ENCODE assay signal across 19 mouse cellular contexts in genomic region chr6:142548377-142548776, GRCm38 (mm10). TPM values are rescaled to one million over a fixed set of nuclear protein-coding genes. Genes with fewer than 3 reads are reported as not detected.
DNase-seq lines count a peak whose midpoint lies in the region; ATAC-seq and TF ChIP-seq lines count a peak whose summit lies in the region.
"Had no signal": no experiment of that assay in that cellular context is flagged by ENCODE, and none has a peak within 500 bp of the region (broad histone marks: within the 10 kb centered on the region; RNA-seq: fewer than 3 reads in every experiment).

No protein-coding gene starts in this region.

- CTCF ChIA-PET in Patski (lab: Charles Lee): no interaction called here

- no peaks in the 10 kb centered on the region for H3K27me3 ChIP-seq in C2C12 (ENCODE audit: control insufficient read depth, insufficient read depth, insufficient read length)
- no peaks in the 10 kb centered on the region for H3K27me3 ChIP-seq in Patski
- H3K27me3 ChIP-seq in intestine, embryonic 15.5 days (replicated peaks): no peaks in the 10 kb centered on the region
- no peaks in the 10 kb centered on the region for H3K27me3 ChIP-seq in hindbrain, embryonic 12.5 days
- H3K27me3 ChIP-seq: embryonic facial prominence, embryonic 12.5 days; forebrain, embryonic 13.5 days; forebrain, embryonic 15.5 days had no signal

- no peaks in the 10 kb centered on the region for H3K36me3 ChIP-seq in C2C12 (ENCODE audit: control insufficient read depth, insufficient read depth)
- H3K36me3 ChIP-seq in intestine, embryonic 15.5 days: no peaks in the 10 kb centered on the region
- H3K36me3 ChIP-seq in hindbrain, embryonic 12.5 days: no peaks in the 10 kb centered on the region
- H3K36me3 ChIP-seq: embryonic facial prominence, embryonic 10.5 days; embryonic facial prominence, embryonic 12.5 days; forebrain, embryonic 15.5 days had no signal

- peak; percentile 35 for ATAC-seq in Patski
- ATAC-seq in intestine, embryonic 15.5 days: no peak
- no peak for ATAC-seq in hindbrain, embryonic 12.5 days (ENCODE audit: low FRiP score)
- ATAC-seq: forebrain, embryonic 13.5 days; forebrain, embryonic 15.5 days; forebrain, postnatal 0 days had no signal

- in situ Hi-C loops in Patski (cut with MboI; ENCODE audit: low pct_unique_long_range_greater_than_20kb): no loop called here

- H3K4me3 ChIP-seq in C2C12 (ENCODE audit: insufficient read depth, poor library complexity, severe bottlenecking): no peak overlapping the region
- no peak overlapping the region for H3K4me3 ChIP-seq in intestine, embryonic 15.5 days (replicated peaks)
- H3K4me3 ChIP-seq in hindbrain, embryonic 12.5 days: no peak overlapping the region
- H3K4me3 ChIP-seq: embryonic facial prominence, embryonic 10.5 days; embryonic facial prominence, embryonic 12.5 days; forebrain, embryonic 13.5 days; forebrain, embryonic 15.5 days had no signal

- no peak overlapping the region for H3K4me2 ChIP-seq in intestine, embryonic 15.5 days (replicated peaks)
- H3K4me2 ChIP-seq in hindbrain, embryonic 12.5 days (replicated peaks): no peak overlapping the region
- H3K4me2 ChIP-seq: embryonic facial prominence, embryonic 12.5 days; forebrain, embryonic 13.5 days; forebrain, embryonic 15.5 days had no signal

- 81% methylated on average over 2 of the region's 2 CpGs for WGBS in intestine, embryonic 15.5 days
- WGBS in hindbrain, embryonic 12.5 days: 94% methylated on average over 2 of the region's 2 CpGs

- DNase-seq in 3134 (ENCODE audit: extremely low read depth, insufficient read length, low spot score) (peak; percentile 51), Patski (ENCODE audit: low read depth, low spot score) (no peak)
- DNase-seq: adrenal gland, adult 2 months; adrenal gland, postnatal 10 days; adrenal gland, postnatal 25 days; B cell, adult 2 months; cerebellum, adult 11-12 months; cerebellum, adult 2 months; cerebellum, adult 9-10 months; cerebellum, postnatal 10 days; cerebellum, postnatal 25 days; forebrain, postnatal 0 days had no signal

- no peak for TF ChIP-seq CTCF in C2C12 (IDR thresholded peaks at IDR 0.05; ENCODE audit: control insufficient read depth, insufficient read depth, insufficient read length)
- no peak for TF ChIP-seq CTCF in Patski (IDR thresholded peaks at IDR 0.05)

- H3K4me1 ChIP-seq in intestine, embryonic 15.5 days (replicated peaks): no peaks in the 10 kb centered on the region; the same call in 1 of the 2 replicates
- no peaks in the 10 kb centered on the region for H3K4me1 ChIP-seq in hindbrain, embryonic 12.5 days
- H3K4me1 ChIP-seq: forebrain, embryonic 13.5 days; forebrain, embryonic 15.5 days had no signal

- no peaks in the 10 kb centered on the region for H3K79me3 ChIP-seq in C2C12 (ENCODE audit: low read depth)

- POLR2A ChIA-PET in Patski (lab: Charles Lee): no interaction called here

- no peaks in the 10 kb centered on the region for H3K79me2 ChIP-seq in C2C12 (ENCODE audit: control insufficient read depth, insufficient read depth)

- H3K9me3 ChIP-seq in intestine, embryonic 15.5 days: no peaks in the 10 kb centered on the region
- H3K9me3 ChIP-seq in hindbrain, embryonic 12.5 days (replicated peaks): no peaks in the 10 kb centered on the region
- H3K9me3 ChIP-seq: embryonic facial prominence, embryonic 10.5 days; embryonic facial prominence, embryonic 12.5 days; forebrain, embryonic 13.5 days; forebrain, embryonic 15.5 days had no signal

- no peak overlapping the region for H3K27ac ChIP-seq in intestine, embryonic 15.5 days
- H3K27ac ChIP-seq in hindbrain, embryonic 12.5 days: no peak overlapping the region
- H3K27ac ChIP-seq: embryonic facial prominence, embryonic 10.5 days; embryonic facial prominence, embryonic 12.5 days; forebrain, embryonic 13.5 days; forebrain, embryonic 15.5 days had no signal

- no peak overlapping the region for H3K9ac ChIP-seq in intestine, embryonic 15.5 days
- no peak overlapping the region for H3K9ac ChIP-seq in hindbrain, embryonic 12.5 days
- H3K9ac ChIP-seq: embryonic facial prominence, embryonic 12.5 days; forebrain, embryonic 13.5 days; forebrain, embryonic 15.5 days; forebrain, postnatal 0 days had no signal

- no peak overlapping the region for H3ac ChIP-seq in C2C12 (ENCODE audit: control insufficient read depth, insufficient read length, low read depth)

TF ChIP-seq in C2C12, 6 proteins besides CTCF, POLR2A, EP300 and RAD21:
- no peak for TF ChIP-seq MYOG (IDR thresholded peaks at IDR 0.05; ENCODE audit: control insufficient read depth, extremely low read depth, insufficient read length)
- no peak for TF ChIP-seq MAX (IDR thresholded peaks at IDR 0.05)
- TF ChIP-seq FOSL1 (IDR thresholded peaks at IDR 0.05; ENCODE audit: insufficient read depth, low read length, poor library complexity, severe bottlenecking): peak; percentile 55
- TF ChIP-seq CEBPB (IDR thresholded peaks at IDR 0.05; ENCODE audit: low read depth): peak; percentile 88
- no peak for TF ChIP-seq USF1 (IDR thresholded peaks at IDR 0.05; ENCODE audit: low read depth)
TF ChIP-seq in C2C12: peak in this region for 2.

RNA-seq across cellular contexts. Expression of gene Kcnj8, which starts 23.0 kb away (rescaled TPM):
- polyA plus RNA-seq in C2C12 (2012; fragmentation: generic; extraction: Trizol) (not detected), Patski (2021) (not detected)
- 37.2 and 40.6 TPM in 2 replicates for polyA plus RNA-seq in intestine, embryonic 15.5 days (2015; fragmentation: Nextera tagmentation; extraction: Ambion mirVana)
- 4.3 and 4.9 TPM in 2 replicates for polyA plus RNA-seq in hindbrain, embryonic 12.5 days (2016; fragmentation: Nextera tagmentation; extraction: Ambion mirVana)

RNA-seq across cellular contexts. Expression of gene Ldhb, which starts 40.6 kb away (rescaled TPM):
- polyA plus RNA-seq in C2C12 (2012; fragmentation: generic; extraction: Trizol) (29.3 TPM), Patski (2021) (1,843 TPM)
- 93.1 and 100 TPM in 2 replicates for polyA plus RNA-seq in intestine, embryonic 15.5 days (2015; fragmentation: Nextera tagmentation; extraction: Ambion mirVana)
- 385 and 413 TPM in 2 replicates for polyA plus RNA-seq in hindbrain, embryonic 12.5 days (2016; fragmentation: Nextera tagmentation; extraction: Ambion mirVana)
